Mouse (Mus musculus) lung, postnatal 36 days (tissue): ENCODE measurements at regions not wholly inside any gene's neighbourhood (a gene's known extent, or its start where the extent isn't known, plus 50 kb on each side); places are given as distances from the start of the nearest gene placed in this dataset.

Source experiments
- DNase-seq: peaks from one replicate; pipeline ENCODE4 v3.0.0; 2022; ENCODE audit warnings: mixed read lengths

GRCm38 (mm10) chr8:11145251-11145650, 137.0 kb upstream of the Irs2 start:
- peak; percentile 71 for DNase-seq

DNA sequence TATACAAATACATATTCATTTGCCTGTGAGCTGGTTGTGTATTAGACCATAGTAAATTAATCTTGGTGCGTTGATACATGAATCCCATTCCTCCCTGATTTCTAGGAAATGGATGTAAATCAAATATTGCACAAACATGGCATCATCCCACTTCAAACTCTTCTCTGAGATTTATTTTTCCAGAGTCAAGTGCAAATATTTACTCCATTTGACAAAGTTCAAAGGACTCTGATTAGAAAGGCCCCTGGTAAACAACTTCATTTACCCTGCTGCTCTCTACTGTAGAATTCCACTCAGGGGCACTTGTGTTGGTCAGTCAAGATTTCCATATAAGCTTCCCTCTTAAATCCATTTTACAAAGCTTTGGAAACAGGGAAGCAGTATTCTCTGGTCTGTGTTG, 132.3 kb upstream of the Irs2 start:
- no peak for DNase-seq

DNA sequence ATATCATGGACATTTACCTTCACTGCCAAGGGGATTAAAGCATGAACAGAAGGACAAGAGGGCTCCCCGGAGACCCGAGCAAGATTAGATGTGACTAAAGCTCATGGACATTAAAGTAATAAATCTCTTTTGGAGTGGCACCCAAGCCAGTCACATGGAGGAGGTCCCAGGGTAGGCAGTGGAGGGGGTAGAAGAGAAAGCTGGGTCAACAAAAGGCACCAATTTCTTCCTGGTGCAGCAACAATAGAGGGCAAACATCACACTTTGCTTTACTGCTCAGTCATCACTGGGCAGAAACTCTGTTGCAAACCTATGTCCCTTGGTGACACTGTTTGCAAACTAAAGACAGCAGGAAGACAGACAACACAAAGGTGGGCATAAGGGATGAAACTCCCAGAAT, 131.0 kb upstream of the Irs2 start:
- DNase-seq, result no peak

- DNase-seq, result no peak
These were observed 130.2 kb upstream of the Irs2 start for GRCm38 (mm10) chr8:11138302-11139020.

DNA sequence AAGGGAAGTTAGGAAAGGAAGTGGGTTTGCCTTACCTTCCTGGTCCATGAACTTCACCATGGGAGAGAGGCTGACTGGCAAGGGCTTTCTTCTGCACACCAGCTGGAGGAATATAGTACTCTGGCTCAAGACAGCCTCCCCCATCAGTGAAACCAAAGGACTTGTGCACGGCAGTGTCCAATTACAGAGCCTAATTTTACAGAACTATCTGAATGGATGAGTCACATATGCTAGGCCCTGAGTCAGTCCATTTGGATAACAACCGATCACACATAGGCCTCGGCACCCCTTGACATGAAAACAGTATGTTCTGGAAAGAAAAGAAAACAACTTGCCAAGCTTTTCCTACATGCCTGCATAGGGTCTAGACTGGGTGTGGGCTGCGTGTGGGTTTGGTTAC, 128.3 kb upstream of the Irs2 start:
- DNase-seq, result no peak

- DNase-seq, result no peak
These were observed 126.9 kb upstream of the Irs2 start for GRCm38 (mm10) chr8:11135135-11135534.

- DNase-seq, result no peak
These were observed 126.3 kb upstream of the Irs2 start for GRCm38 (mm10) chr8:11134562-11134961.

DNA sequence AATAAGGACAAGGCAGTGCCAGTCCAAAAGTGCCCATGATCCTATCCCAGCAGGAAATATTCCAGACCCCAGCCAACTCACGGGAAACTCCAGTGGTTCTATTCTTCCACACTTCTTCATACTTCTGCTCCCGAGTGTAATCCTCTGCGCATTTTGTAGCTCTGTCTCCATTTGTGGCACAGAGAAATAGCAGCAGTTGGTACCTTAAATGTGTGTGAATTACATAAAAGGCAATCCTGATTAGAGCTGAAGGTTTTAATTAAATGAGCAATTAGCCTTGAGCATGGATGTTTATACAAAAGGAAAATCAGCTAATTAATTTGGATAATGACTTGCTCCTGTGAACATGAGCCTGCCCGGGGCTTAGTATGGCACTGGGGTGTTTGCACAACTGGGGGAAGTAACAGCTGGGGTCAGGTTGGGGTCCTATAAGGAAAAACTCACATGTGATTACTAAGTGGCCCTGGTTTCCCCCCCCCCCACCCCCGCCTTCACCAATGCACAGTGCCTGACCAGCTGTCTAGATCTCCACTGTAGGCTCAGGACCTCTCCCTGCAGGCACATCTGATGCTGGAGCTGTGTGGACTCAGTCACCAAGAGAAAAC, 110.9 kb upstream of the Irs2 start:
- DNase-seq, result no peak

DNA sequence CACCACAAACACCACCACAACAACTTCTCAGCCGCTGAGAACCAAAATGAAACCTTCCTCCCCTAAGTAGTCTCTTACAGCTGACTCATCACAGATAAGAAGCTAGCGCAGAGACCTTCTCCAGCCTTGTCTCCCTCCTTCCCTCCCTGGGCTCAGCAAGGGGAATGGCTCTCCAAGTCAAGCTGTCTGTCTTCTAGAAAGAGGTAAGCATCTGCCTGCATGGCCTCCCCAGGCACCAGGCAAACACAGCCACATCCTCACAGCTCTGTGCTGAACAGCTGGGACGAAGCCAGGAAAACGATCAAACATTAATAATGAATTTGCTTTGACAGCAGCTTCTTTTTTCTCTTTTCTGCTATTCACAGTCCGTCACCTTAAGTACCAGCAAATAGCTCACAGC, 108.3 kb upstream of the Irs2 start:
- no peak for DNase-seq

DNA sequence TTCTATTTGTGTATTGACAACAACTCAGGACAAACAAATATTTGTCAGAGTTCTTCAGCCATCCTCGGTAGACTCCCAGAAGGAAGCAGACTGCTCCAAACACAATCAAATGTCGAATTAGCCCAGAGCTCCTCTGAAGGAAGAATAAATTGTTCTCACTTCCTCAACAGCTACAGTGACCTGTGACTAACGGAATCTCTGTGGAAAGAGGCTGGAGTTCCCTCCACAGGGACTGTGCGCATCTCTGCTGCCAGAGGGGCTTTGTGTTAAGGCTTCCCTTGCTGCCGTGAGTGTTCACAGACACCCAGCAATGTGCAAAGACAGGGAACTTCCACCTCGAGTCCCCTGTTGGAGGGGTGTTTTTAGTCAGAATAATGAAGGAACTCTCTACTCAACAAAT, 107.0 kb upstream of the Irs2 start:
- DNase-seq, result no peak

GRCm38 (mm10) chr8:11114531-11114930, 106.3 kb upstream of the Irs2 start:
- DNase-seq, result no peak

DNA sequence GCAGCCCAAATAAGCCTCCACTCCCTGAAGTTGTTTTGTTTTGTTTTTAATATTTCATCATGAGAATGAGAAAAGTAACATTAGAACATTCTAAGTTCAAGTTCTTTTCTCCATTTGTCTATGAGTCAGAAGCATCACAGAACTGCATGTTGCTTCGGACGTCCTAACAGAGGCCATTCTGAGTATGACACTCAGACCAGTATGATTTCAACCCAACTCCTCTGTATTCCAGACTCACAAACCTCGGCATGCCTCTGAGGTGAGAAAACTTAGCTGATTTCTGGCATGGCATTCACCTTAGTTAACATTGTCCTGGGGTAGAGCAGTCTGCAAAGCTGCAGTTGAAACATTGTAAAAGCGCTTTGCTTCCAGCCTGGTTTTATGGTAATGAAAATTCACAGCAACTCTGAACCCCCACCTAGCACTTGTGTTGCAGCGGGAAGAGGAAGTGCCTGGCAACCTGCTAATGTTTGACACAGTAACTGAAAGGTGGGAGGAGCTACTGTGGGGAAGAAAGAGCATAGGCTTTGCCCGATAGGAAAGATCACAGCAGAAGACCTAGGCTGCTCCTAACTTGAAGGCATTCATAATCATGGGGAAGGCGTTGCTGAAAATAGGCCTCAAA, 104.8 kb upstream of the Irs2 start:
- peak; percentile 48 for DNase-seq

GRCm38 (mm10) chr8:11111987-11112386, 103.7 kb upstream of the Irs2 start:
- DNase-seq, result no peak

- no peak for DNase-seq
These were observed 99.2 kb upstream of the Irs2 start for GRCm38 (mm10) chr8:11107435-11107834.

DNA sequence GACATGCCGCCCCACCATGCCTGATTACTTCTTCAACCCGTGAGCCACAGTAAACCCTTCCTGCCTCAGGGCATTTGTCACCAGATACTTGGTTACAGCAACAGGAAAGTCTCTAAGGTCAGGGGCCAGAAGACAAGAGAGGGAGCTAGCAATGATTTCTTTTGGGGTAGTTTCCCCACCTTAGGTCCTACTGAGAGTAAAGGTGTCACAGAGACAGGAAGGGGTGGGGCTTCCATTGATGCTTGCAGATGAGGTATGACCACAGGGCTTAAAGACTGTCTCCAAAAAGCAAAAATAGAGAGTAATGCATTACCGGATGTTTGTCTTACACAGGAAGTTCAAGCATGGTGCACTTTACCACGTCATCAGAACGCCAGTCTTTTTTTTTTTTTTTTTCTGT, 98.8 kb upstream of the Irs2 start:
- no peak for DNase-seq

DNA sequence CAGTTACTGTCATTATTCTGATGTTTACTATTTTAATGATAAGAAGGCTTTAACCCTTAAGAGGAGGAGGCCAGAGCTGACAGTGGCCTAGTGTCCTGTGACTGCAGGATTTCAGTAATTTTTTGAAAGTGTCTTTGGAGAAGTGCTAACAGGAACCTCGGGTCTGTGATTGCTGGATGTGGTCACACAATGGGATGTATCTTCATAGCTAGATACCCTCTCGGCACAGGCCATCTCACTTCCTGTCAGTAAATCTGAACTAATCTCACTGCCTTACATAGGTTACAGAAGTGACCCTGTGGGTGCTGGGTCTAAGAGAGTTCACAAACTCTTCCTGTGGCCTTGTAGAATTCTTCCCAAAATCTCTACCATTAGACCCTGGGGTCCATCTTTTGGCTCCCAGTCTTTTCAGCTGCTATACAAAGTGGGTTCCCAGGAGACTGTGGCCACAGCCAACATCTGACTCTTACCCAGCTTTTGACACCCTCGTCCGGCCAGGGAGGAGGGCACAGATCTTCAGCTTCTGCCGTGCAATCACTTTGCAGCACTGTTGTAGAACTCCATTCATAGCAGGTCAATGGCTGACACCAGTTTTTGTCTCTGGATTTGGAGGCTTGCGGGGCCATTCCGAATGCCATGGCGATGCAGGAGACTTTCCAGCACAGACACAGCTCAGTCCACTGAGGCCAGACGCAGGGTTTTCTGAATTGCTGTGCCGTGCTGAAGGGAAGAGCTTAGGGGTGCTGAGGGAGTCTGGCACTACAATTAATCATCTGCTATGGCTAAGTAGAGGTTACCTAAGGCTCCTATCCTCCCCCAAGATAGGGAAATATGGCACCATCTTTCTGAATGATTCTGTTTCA, 95.7 kb upstream of the Irs2 start:
- no peak for DNase-seq

GRCm38 (mm10) chr8:11100310-11100709, 92.1 kb upstream of the Irs2 start:
- DNase-seq, result peak; percentile 52

GRCm38 (mm10) chr8:11099591-11099855, 91.3 kb upstream of the Irs2 start:
- no peak for DNase-seq

- DNase-seq, result peak; percentile 45
These were observed 90.7 kb upstream of the Irs2 start for GRCm38 (mm10) chr8:11098790-11099590.

DNA sequence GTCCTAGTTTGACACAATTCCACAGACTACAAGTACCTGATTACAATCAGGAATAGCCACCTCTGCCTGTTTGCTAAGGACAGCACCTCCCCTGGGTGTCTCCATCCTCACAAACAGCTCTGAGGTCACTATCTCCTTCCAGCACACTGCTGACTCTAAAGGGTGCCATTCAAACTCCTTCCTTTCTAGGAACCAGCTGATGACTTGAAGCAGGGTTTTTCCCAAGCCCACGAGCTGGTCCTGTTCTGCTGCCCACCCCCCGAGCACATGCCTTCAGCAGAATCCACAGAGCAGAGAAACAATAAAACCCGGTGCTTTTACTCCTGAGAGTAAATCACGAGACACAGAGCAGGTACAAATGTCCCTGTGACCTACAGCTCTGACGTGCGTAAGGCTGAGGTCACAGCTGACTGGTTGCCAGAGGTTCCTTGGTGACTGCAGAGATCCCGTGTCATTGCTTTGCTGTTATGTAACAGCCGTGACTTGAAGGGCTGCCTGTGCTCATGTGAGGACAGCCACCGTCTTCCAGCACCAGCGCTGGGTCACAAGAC, 90.0 kb upstream of the Irs2 start:
- DNase-seq, result peak; percentile 93

DNA sequence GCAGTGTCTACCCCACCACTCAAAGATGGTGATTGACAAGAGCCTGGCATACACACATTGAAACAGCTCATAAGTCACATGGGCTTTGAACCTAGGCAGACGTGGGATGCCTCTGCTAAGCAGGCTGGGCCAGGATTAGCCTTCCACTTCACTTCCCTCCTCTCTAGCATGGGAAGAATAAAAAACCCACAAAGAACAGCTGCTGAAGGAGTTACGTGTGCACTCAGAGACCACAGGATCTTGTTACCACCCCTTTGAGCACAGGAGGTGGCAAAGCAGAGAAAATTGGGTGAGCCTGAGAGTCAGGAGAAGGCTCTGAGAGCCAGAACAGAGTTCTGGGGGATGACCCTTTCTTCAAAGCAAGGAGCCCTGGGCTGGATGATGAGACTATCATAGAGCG, 89.6 kb upstream of the Irs2 start:
- no peak for DNase-seq

GRCm38 (mm10) chr8:11094516-11094915, 86.3 kb upstream of the Irs2 start:
- DNase-seq, result no peak

- no peak for DNase-seq
These were observed 84.1 kb upstream of the Irs2 start for GRCm38 (mm10) chr8:11092348-11092747.
